Mouse (Mus musculus): ENCODE data around the gene Acap2. TPM values are rescaled to one million over a fixed set of nuclear protein-coding genes. Genes with fewer than 3 reads are reported as not detected.

Acap2 gene
- polyA plus RNA-seq, 1 experiment from 2014 or later: 39.6 TPM

GRCm38 (mm10) chr16:31192526-31192925, 8.5 kb downstream of the Acap2 start:
- H3K27ac ChIP-seq: peak overlapping the region; percentile 91

GRCm38 (mm10) chr16:31191818-31192217, 9.2 kb downstream of the Acap2 start:
- 0% methylated on average over 6 of the region's 6 CpGs for WGBS (ENCODE audit: missing documents)
- peak overlapping the region; percentile 0; the same call in 1 of the 2 replicates for H3K4me3 ChIP-seq (ENCODE audit: inconsistent target)
- H3K27ac ChIP-seq: peak overlapping the region; percentile 91
- H3K79me2 ChIP-seq (ENCODE audit: inconsistent target): peaks cover 97% of the 10 kb centered on the region
- no peaks in the 10 kb centered on the region for H3K36me3 ChIP-seq (ENCODE audit: inconsistent target)

More at GRCm38 (mm10) chr16:31192526-31192925, 8.5 kb downstream of the Acap2 start:
- 59% methylated on average over 3 of the region's 3 CpGs for WGBS (ENCODE audit: missing documents)
- no peaks in the 10 kb centered on the region for H3K36me3 ChIP-seq (ENCODE audit: inconsistent target)
- no peak overlapping the region; the same call in 1 of the 2 replicates for H3K4me3 ChIP-seq (ENCODE audit: inconsistent target)
- peaks cover 97% of the 10 kb centered on the region for H3K79me2 ChIP-seq (ENCODE audit: inconsistent target)

GRCm38 (mm10) chr16:31190426-31190825, 10.6 kb downstream of the Acap2 start:
- Histone ChIP-seq H3K79me2 (ENCODE audit: inconsistent target) (peaks cover 97% of the 10 kb centered on the region), H3K27ac (peak overlapping the region; percentile 91), H3K36me3 (ENCODE audit: inconsistent target) (no peaks in the 10 kb centered on the region), H3K4me3 (ENCODE audit: inconsistent target) (no peak overlapping the region)
- 96% methylated on average over 8 of the region's 8 CpGs for WGBS (ENCODE audit: missing documents)

GRCm38 (mm10) chr16:31189291-31189690, 11.8 kb downstream of the Acap2 start:
- Histone ChIP-seq H3K4me3 (ENCODE audit: inconsistent target) (no peak overlapping the region), H3K79me2 (ENCODE audit: inconsistent target) (peaks cover 97% of the 10 kb centered on the region), H3K36me3 (ENCODE audit: inconsistent target) (no peaks in the 10 kb centered on the region), H3K27ac (no peak overlapping the region)
- 89% methylated on average over 5 of the region's 5 CpGs for WGBS (ENCODE audit: missing documents)

GRCm38 (mm10) chr16:31188799-31189198, 12.2 kb downstream of the Acap2 start:
- peaks cover 97% of the 10 kb centered on the region for H3K79me2 ChIP-seq (ENCODE audit: inconsistent target)
- 49% methylated on average over 2 of the region's 2 CpGs for WGBS (ENCODE audit: missing documents)
- no peaks in the 10 kb centered on the region for H3K36me3 ChIP-seq (ENCODE audit: inconsistent target)
- no peak overlapping the region for H3K27ac ChIP-seq
- H3K4me3 ChIP-seq (ENCODE audit: inconsistent target): no peak overlapping the region

- Histone ChIP-seq H3K36me3 (ENCODE audit: inconsistent target) (no peaks in the 10 kb centered on the region), H3K79me2 (ENCODE audit: inconsistent target) (peaks cover 97% of the 10 kb centered on the region), H3K4me3 (ENCODE audit: inconsistent target) (no peak overlapping the region), H3K27ac (no peak overlapping the region)
- WGBS (ENCODE audit: missing documents): 94% methylated on average over 6 of the region's 6 CpGs
Measured at GRCm38 (mm10) chr16:31188270-31188669, 12.8 kb downstream of the Acap2 start.

GRCm38 (mm10) chr16:31187192-31187591, 13.9 kb downstream of the Acap2 start:
- Histone ChIP-seq H3K36me3 (ENCODE audit: inconsistent target) (no peaks in the 10 kb centered on the region), H3K4me3 (ENCODE audit: inconsistent target) (no peak overlapping the region), H3K79me2 (ENCODE audit: inconsistent target) (peaks cover 97% of the 10 kb centered on the region), H3K27ac (0 out of 2 replicates have a peak overlapping the region, but pooled peaks have one; percentile 4)
- no CpG with 5 or more reads among the region's 1 CpGs for WGBS (ENCODE audit: missing documents)

GRCm38 (mm10) chr16:31185757-31186156, 15.3 kb downstream of the Acap2 start:
- Histone ChIP-seq H3K4me3 (ENCODE audit: inconsistent target) (no peak overlapping the region), H3K36me3 (ENCODE audit: inconsistent target) (no peaks in the 10 kb centered on the region), H3K27ac (0 out of 2 replicates have a peak overlapping the region, but pooled peaks have one; percentile 8), H3K79me2 (ENCODE audit: inconsistent target) (peaks cover 100% of the 10 kb centered on the region)
- 48% methylated on average over 2 of the region's 2 CpGs for WGBS (ENCODE audit: missing documents)

- 100% methylated on average over 4 of the region's 4 CpGs for WGBS (ENCODE audit: missing documents)
- H3K36me3 ChIP-seq (ENCODE audit: inconsistent target): no peaks in the 10 kb centered on the region
- no peak overlapping the region for H3K27ac ChIP-seq
- no peak overlapping the region for H3K4me3 ChIP-seq (ENCODE audit: inconsistent target)
- peaks cover 100% of the 10 kb centered on the region for H3K79me2 ChIP-seq (ENCODE audit: inconsistent target)
Measured at GRCm38 (mm10) chr16:31184727-31185126, 16.3 kb downstream of the Acap2 start.

- 85% methylated on average over 8 of the region's 9 CpGs for WGBS (ENCODE audit: missing documents)
- Histone ChIP-seq H3K4me3 (ENCODE audit: inconsistent target) (no peak overlapping the region), H3K36me3 (ENCODE audit: inconsistent target) (no peaks in the 10 kb centered on the region), H3K27ac (no peak overlapping the region), H3K79me2 (ENCODE audit: inconsistent target) (peaks cover 100% of the 10 kb centered on the region)
Measured at GRCm38 (mm10) chr16:31182576-31182975, 18.5 kb downstream of the Acap2 start.

GRCm38 (mm10) chr16:31180843-31181242, 20.2 kb downstream of the Acap2 start:
- 92% methylated on average over 7 of the region's 8 CpGs for WGBS (ENCODE audit: missing documents)
- H3K27ac ChIP-seq: no peak overlapping the region
- no peaks in the 10 kb centered on the region for H3K36me3 ChIP-seq (ENCODE audit: inconsistent target)
- H3K4me3 ChIP-seq (ENCODE audit: inconsistent target): no peak overlapping the region
- H3K79me2 ChIP-seq (ENCODE audit: inconsistent target): peaks cover 100% of the 10 kb centered on the region

- no peak overlapping the region for H3K27ac ChIP-seq
- 56% methylated on average over 5 of the region's 5 CpGs for WGBS (ENCODE audit: missing documents)
- H3K36me3 ChIP-seq (ENCODE audit: inconsistent target): no peaks in the 10 kb centered on the region
- no peak overlapping the region for H3K4me3 ChIP-seq (ENCODE audit: inconsistent target)
- H3K79me2 ChIP-seq (ENCODE audit: inconsistent target): peaks cover 100% of the 10 kb centered on the region
Measured at GRCm38 (mm10) chr16:31179384-31179783, 21.7 kb downstream of the Acap2 start.

GRCm38 (mm10) chr16:31174880-31175638, 26.0 kb downstream of the Acap2 start:
- Histone ChIP-seq H3K79me2 (ENCODE audit: inconsistent target) (peaks cover 100% of the 10 kb centered on the region), H3K4me3 (ENCODE audit: inconsistent target) (no peak overlapping the region), H3K27ac (no peak overlapping the region), H3K36me3 (ENCODE audit: inconsistent target) (no peaks in the 10 kb centered on the region)
- 89% methylated on average over 9 of the region's 9 CpGs for WGBS (ENCODE audit: missing documents)

- 100% methylated on average over 3 of the region's 3 CpGs for WGBS (ENCODE audit: missing documents)
- Histone ChIP-seq H3K4me3 (ENCODE audit: inconsistent target) (no peak overlapping the region), H3K79me2 (ENCODE audit: inconsistent target) (peaks cover 100% of the 10 kb centered on the region), H3K36me3 (ENCODE audit: inconsistent target) (no peaks in the 10 kb centered on the region), H3K27ac (no peak overlapping the region)
Measured at GRCm38 (mm10) chr16:31172229-31172628, 28.8 kb downstream of the Acap2 start.

GRCm38 (mm10) chr16:31171418-31171817, 29.6 kb downstream of the Acap2 start:
- H3K36me3 ChIP-seq (ENCODE audit: inconsistent target): no peaks in the 10 kb centered on the region
- no peak overlapping the region for H3K4me3 ChIP-seq (ENCODE audit: inconsistent target)
- peaks cover 100% of the 10 kb centered on the region for H3K79me2 ChIP-seq (ENCODE audit: inconsistent target)
- no peak overlapping the region for H3K27ac ChIP-seq

All from macrophage (primary cell).